Mouse (Mus musculus) cerebellum, adult 18-20 months (tissue): ENCODE results near the gene Ranbp17.

Experiments
- DNase-seq, 2 experiments: peaks; one replicate each; pipeline ENCODE4 v3.0.0; 2021

The Ranbp17 gene

GRCm38 (mm10) chr11:33404651-33405050 is 108.9 kb downstream of the Ranbp17 start:
- DNase-seq = no peak

DNA sequence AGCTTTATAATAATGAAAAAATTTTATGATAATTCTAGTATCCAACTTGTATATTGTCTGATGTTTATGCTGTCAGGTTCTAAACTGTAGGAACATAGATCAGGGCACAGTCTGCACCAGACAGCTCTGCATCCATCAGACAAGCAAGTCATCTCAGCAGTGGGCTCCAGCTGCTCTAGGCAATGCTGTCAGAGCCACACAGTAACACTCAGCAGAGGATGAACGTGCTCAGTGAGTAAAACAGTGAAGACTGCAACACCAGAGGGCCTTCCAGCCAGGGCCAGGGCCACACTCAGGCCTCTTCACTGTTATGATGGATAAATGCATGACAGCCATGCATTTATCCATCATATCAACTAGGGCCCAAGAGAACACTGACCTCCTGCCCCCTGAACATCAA is 114.2 kb downstream of the Ranbp17 start:
- no peak for DNase-seq

GRCm38 (mm10) chr11:33398701-33399100 is 114.8 kb downstream of the Ranbp17 start:
- DNase-seq = no peak

DNA sequence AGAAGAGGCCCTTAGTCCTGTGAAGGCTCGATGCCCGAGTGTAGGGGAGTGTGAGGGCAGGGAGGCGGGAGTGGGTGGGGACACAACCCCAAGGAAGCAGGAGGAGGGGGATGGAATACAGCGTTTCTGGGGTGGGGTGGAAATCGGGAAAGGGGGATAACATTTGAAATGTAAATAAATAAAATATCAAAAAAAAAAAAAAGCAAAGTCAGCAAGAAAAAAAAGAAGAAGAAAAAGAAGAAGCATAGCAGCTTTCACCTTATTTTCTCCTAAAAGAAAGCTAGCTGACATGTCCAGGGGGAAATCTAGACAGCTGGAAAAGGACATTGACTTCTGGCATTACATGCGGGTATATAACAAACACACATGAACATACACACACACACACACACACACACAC is 117.3 kb downstream of the Ranbp17 start:
- no peak for DNase-seq

GRCm38 (mm10) chr11:33394093-33394492 is 119.5 kb downstream of the Ranbp17 start:
- DNase-seq = no peak

DNA sequence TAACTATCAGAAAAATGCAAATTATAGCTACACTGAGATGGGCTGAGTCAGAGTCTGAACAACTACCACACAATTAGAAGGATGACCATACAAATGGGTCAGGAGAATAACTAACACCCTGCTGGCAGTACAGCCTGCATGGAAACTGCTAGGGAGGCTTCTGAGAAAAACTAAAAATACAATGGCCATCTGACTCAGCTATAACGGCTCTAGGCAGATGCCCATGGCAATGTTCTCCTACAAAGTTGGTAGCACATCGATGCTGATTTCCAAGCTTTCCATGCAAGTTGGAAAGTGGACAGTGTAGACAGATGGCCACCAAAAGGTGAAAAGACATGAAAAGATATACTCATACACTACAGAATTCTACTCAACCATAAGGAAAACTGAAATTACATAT is 124.9 kb downstream of the Ranbp17 start:
- peak; percentile 26 to 27 for DNase-seq

GRCm38 (mm10) chr11:33361867-33362266 is 151.7 kb downstream of the Ranbp17 start:
- no peak for DNase-seq

- DNase-seq = no peak
Measured at GRCm38 (mm10) chr11:33349269-33349668, 164.3 kb downstream of the Ranbp17 start.

DNA sequence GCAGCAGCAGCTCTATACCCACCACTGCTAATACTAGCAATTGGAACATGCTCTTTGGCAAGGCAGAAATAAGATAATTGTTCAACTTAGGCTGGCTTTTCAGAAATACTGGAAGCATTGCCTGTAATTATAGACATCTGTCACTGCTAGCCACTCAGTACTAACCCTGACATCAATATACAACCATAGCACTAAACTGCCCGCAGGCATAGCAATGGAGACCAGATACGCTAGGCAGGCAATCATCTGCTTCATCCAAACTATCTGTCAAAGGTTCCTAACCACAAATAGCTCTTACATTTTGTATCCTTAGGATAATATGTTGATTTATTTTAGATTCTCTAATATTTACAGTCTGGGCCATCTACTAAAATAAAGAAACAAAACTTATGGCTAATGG is 171.5 kb downstream of the Ranbp17 start:
- no peak for DNase-seq

GRCm38 (mm10) chr11:33336552-33337121 is 176.9 kb downstream of the Ranbp17 start:
- DNase-seq = peak; percentile 84 to 94

- peak in 1 of 2 experiments; percentile 24 for DNase-seq
Measured at GRCm38 (mm10) chr11:33335616-33336015, 177.9 kb downstream of the Ranbp17 start.

- no peak for DNase-seq
Measured at GRCm38 (mm10) chr11:33332137-33332536, 181.4 kb downstream of the Ranbp17 start.

GRCm38 (mm10) chr11:33319006-33319611 is 194.4 kb downstream of the Ranbp17 start:
- no peak for DNase-seq

GRCm38 (mm10) chr11:33309566-33309965 is 204.0 kb downstream of the Ranbp17 start:
- DNase-seq = no peak

- peak; percentile 9 to 40 for DNase-seq
Measured at GRCm38 (mm10) chr11:33300859-33301258, 212.7 kb downstream of the Ranbp17 start.

- peak; percentile 46 to 56 for DNase-seq
Measured at GRCm38 (mm10) chr11:33299371-33299770, 214.2 kb downstream of the Ranbp17 start.

DNA sequence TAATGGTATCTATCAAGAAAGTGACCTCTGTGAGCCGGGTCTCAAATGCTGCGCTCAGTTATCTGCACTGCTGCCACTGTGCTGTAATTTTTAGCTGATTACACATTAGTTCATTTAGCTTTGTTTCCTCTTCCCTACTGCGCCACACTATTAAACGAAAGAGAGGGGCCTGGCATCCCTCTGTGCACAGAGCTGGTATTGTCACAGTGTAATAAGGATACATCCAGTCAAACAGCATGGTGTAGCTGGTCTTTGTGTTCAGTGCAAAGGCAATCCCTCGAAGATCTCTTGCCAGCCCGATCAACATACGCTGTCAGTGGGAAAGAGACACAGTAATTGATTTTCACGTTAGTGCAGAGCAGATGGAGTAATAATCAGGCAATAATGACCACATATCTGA is 216.4 kb downstream of the Ranbp17 start:
- DNase-seq = peak in 1 of 2 experiments; percentile 10

- peak; percentile 23 to 32 for DNase-seq
Measured at GRCm38 (mm10) chr11:33295422-33295821, 218.1 kb downstream of the Ranbp17 start.

DNA sequence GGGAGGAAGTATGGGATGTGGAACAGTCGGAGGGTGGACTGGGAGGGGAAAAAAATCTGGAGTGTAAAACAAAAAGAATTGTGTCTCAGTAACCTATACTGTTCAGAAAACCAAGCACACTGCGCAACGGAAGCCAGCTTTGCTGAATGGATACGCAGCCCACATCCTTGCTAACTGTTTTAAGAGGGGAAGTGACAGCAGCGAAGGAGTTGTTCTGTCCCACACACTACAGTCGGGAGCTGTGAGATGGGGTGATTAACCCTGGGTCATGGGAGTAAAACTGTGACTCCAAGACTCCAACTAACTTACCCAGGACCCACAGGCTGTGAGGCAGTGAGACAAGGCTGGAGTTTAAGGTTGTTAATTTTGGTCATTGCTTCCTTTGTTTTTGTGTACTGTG is 219.5 kb downstream of the Ranbp17 start:
- DNase-seq = no peak

DNA sequence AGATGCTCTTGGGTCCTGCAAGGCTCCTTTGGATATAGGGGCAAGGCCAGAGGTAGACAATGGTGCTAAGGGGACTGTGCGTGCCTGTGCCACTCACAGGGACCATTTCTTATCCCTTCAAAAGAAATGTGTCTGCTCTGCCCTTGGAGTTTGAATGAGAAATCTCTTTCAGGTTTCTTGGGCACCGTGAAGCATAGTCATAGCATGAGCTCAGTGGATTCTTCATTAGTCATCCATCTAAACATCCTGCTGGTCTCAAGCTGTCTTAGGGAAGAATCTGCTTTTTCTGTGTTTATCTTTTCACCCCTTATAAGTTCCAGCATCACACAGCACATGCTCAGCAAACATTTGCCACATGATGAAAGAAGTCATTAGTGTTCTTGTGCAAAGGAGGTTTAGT is 235.0 kb downstream of the Ranbp17 start:
- DNase-seq = no peak

DNA sequence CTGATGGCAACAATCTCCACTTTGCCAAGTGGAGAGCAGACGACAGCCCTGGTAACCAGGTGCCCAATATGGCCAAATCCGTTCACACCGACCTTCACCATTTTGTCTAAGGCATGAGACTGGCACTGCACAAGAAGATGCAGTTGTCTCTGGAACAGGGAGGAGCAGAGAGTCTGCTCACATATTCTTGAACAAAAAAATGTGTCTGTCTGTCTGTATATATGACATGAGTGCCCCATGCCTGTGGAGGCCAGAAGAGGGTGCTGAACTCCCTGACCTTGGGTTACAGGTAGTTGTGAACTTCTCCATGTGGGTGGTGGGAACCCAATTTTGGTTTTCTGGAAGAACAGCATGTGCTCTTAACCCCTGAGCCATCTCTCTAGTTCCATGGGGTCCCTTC is 236.9 kb downstream of the Ranbp17 start, which contains the start of gene Gm12117:
Gene Gm12117 (minus strand): TSS at position 101 of the 400 bp plus-strand sequence.
- DNase-seq = no peak

GRCm38 (mm10) chr11:33274816-33275215 is 238.7 kb downstream of the Ranbp17 start:
- no peak for DNase-seq

- DNase-seq = no peak
Measured at GRCm38 (mm10) chr11:33274294-33274693, 239.3 kb downstream of the Ranbp17 start.

GRCm38 (mm10) chr11:33240295-33240694 is 273.3 kb downstream of the Ranbp17 start:
- no peak for DNase-seq

- DNase-seq = no peak
Measured at GRCm38 (mm10) chr11:33234134-33234533, 279.4 kb downstream of the Ranbp17 start.
